Mouse (Mus musculus): ENCODE measurements around the gene Hist1h2af. TPM values are rescaled to one million over a fixed set of nuclear protein-coding genes. Genes with fewer than 3 reads are reported as not detected.
"Not testable (repeated sequence)": the region's sequence is repeated elsewhere in the genome, so short reads cannot be mapped to it uniquely, and the experiment has no call there.

Hist1h2af gene
- total RNA-seq, 2 experiments from 2014 or later, result 2,453 TPM; not detected in 1

GRCm38 (mm10) chr13:23573034-23573897 is 39.6 kb downstream of the Hist1h2af start:
- ATAC-seq (replicated peaks; ENCODE audit: poor library complexity, severe bottlenecking), result not testable (repeated sequence)

- ATAC-seq (replicated peaks; ENCODE audit: poor library complexity, severe bottlenecking), result peak; percentile 67
Observed at GRCm38 (mm10) chr13:23573898-23574524, 40.3 kb downstream of the Hist1h2af start, which contains the start of the genes Hist1h2bf and Hist1h2ad. Gene Hist1h2bf, minus strand, starts transcription at chr13:23574196. Gene Hist1h2ad, plus strand, starts transcription at chr13:23574381.

- ATAC-seq (replicated peaks; ENCODE audit: poor library complexity, severe bottlenecking), result not testable (repeated sequence)
Observed at GRCm38 (mm10) chr13:23574546-23575170, 41.0 kb downstream of the Hist1h2af start.

GRCm38 (mm10) chr13:23575271-23575851 is 41.7 kb downstream of the Hist1h2af start, which contains the start of gene Hist1h3d:
Gene Hist1h3d, plus strand, starts transcription at chr13:23575763.
- ATAC-seq (replicated peaks; ENCODE audit: poor library complexity, severe bottlenecking), result peak; percentile 43

- not testable (repeated sequence) for ATAC-seq (replicated peaks; ENCODE audit: poor library complexity, severe bottlenecking)
Observed at GRCm38 (mm10) chr13:23575864-23576313, 42.2 kb downstream of the Hist1h2af start.

GRCm38 (mm10) chr13:23576351-23576881 is 42.7 kb downstream of the Hist1h2af start:
- no peak for ATAC-seq (replicated peaks; ENCODE audit: poor library complexity, severe bottlenecking)

- ATAC-seq (replicated peaks; ENCODE audit: poor library complexity, severe bottlenecking), result no peak
Observed at GRCm38 (mm10) chr13:23576906-23577639, 43.4 kb downstream of the Hist1h2af start.

GRCm38 (mm10) chr13:23577835-23578234 is 44.1 kb downstream of the Hist1h2af start:
- no peak for ATAC-seq (replicated peaks; ENCODE audit: poor library complexity, severe bottlenecking)

- peak; percentile 81 for ATAC-seq (replicated peaks; ENCODE audit: poor library complexity, severe bottlenecking)
Observed at GRCm38 (mm10) chr13:23581408-23582218, 47.9 kb downstream of the Hist1h2af start, which contains the start of gene Hist1h4d. Gene Hist1h4d, plus strand, starts transcription at chr13:23581598.

- ATAC-seq (replicated peaks; ENCODE audit: poor library complexity, severe bottlenecking), result no peak
Observed at GRCm38 (mm10) chr13:23582219-23583056, 48.7 kb downstream of the Hist1h2af start.

GRCm38 (mm10) chr13:23583387-23584068 is 49.8 kb downstream of the Hist1h2af start:
- ATAC-seq (replicated peaks; ENCODE audit: poor library complexity, severe bottlenecking), result no peak

Other genes starting within 250 kb of the Hist1h2af start
Only the 30 nearest of the 34 such genes appear.
- 21.8 and 34.5 TPM in 2 replicates for gene Zfp322a, start 164.7 kb upstream of the Hist1h2af start, total RNA-seq (2014; fragmentation: Nextera tagmentation)
- 43.7 and 71.1 TPM in 2 replicates for gene Zfp322a, start 164.7 kb upstream of the Hist1h2af start, total RNA-seq (2017)
- gene Abt1, start 110.0 kb upstream of the Hist1h2af start, total RNA-seq (2014; fragmentation: Nextera tagmentation), result 2.9 and 5.7 TPM in 2 replicates
- 11.0 and 13.7 TPM in 2 replicates for gene Abt1, start 110.0 kb upstream of the Hist1h2af start, total RNA-seq (2017)
- gene Btn1a1, start 68.0 kb upstream of the Hist1h2af start, total RNA-seq (2014; fragmentation: Nextera tagmentation), result not detected in 2 replicates
- not detected in 2 replicates for gene Btn1a1, start 68.0 kb upstream of the Hist1h2af start, total RNA-seq (2017)
- gene Btn2a2, start 45.0 kb upstream of the Hist1h2af start, total RNA-seq (2014; fragmentation: Nextera tagmentation), result not detected in 2 replicates
- gene Btn2a2, start 45.0 kb upstream of the Hist1h2af start, total RNA-seq (2017), result not detected in 2 replicates
- gene Hist1h4h, start 2.9 kb upstream of the Hist1h2af start, total RNA-seq (2014; fragmentation: Nextera tagmentation), result 19.7 and 101 TPM in 2 replicates
- 1,184 and 1,507 TPM in 2 replicates for gene Hist1h4h, start 2.9 kb upstream of the Hist1h2af start, total RNA-seq (2017)
- 60.4 and 108 TPM in 2 replicates for gene Hist1h3g, start 1.5 kb downstream of the Hist1h2af start, total RNA-seq (2014; fragmentation: Nextera tagmentation)
- 191 and 281 TPM in 2 replicates for gene Hist1h3g, start 1.5 kb downstream of the Hist1h2af start, total RNA-seq (2017)
- 17.1 and 20.3 TPM in 2 replicates for gene Hist1h2bh, start 9.5 kb downstream of the Hist1h2af start, total RNA-seq (2014; fragmentation: Nextera tagmentation)
- 126 and 172 TPM in 2 replicates for gene Hist1h2bh, start 9.5 kb downstream of the Hist1h2af start, total RNA-seq (2017)
- gene Hist1h3f, start 10.1 kb downstream of the Hist1h2af start, total RNA-seq (2014; fragmentation: Nextera tagmentation), result 4.9 and 8.2 TPM in 2 replicates
- 77.5 and 127 TPM in 2 replicates for gene Hist1h3f, start 10.1 kb downstream of the Hist1h2af start, total RNA-seq (2017)
- 37.6 and 86.3 TPM in 2 replicates for gene Hist1h4f, start 17.7 kb downstream of the Hist1h2af start, total RNA-seq (2014; fragmentation: Nextera tagmentation)
- gene Hist1h4f, start 17.7 kb downstream of the Hist1h2af start, total RNA-seq (2017), result 2,370 and 2,590 TPM in 2 replicates
- gene Hist1h1d, start 19.4 kb downstream of the Hist1h2af start, total RNA-seq (2014; fragmentation: Nextera tagmentation), result 13.1 and 13.2 TPM in 2 replicates
- gene Hist1h1d, start 19.4 kb downstream of the Hist1h2af start, total RNA-seq (2017), result 109 and 113 TPM in 2 replicates
- gene Hist1h3e, start 28.5 kb downstream of the Hist1h2af start, total RNA-seq (2014; fragmentation: Nextera tagmentation), result 27.2 and 37.9 TPM in 2 replicates
- gene Hist1h3e, start 28.5 kb downstream of the Hist1h2af start, total RNA-seq (2017), result 218 and 293 TPM in 2 replicates
- gene Hist1h2ae, start 37.3 kb downstream of the Hist1h2af start, total RNA-seq (2014; fragmentation: Nextera tagmentation), result 5.5 and 7.4 TPM in 2 replicates
- gene Hist1h2ae, start 37.3 kb downstream of the Hist1h2af start, total RNA-seq (2017), result 405 and 464 TPM in 2 replicates
- 160 and 268 TPM in 2 replicates for gene Hist1h2bg, start 37.5 kb downstream of the Hist1h2af start, total RNA-seq (2014; fragmentation: Nextera tagmentation)
- 1,365 and 1,429 TPM in 2 replicates for gene Hist1h2bg, start 37.5 kb downstream of the Hist1h2af start, total RNA-seq (2017)
- gene Hist1h2bf, start 40.3 kb downstream of the Hist1h2af start, total RNA-seq (2014; fragmentation: Nextera tagmentation), result 148 and 188 TPM in 2 replicates
- gene Hist1h2bf, start 40.3 kb downstream of the Hist1h2af start, total RNA-seq (2017), result 453 and 461 TPM in 2 replicates
- not detected in 2 replicates for gene Hist1h2ad, start 40.5 kb downstream of the Hist1h2af start, total RNA-seq (2014; fragmentation: Nextera tagmentation)
- gene Hist1h2ad, start 40.5 kb downstream of the Hist1h2af start, total RNA-seq (2017), result 685 and 1,721 TPM in 2 replicates
- gene Hist1h3d, start 41.9 kb downstream of the Hist1h2af start, total RNA-seq (2014; fragmentation: Nextera tagmentation), result 52.8 and 62.0 TPM in 2 replicates
- 83.5 and 136 TPM in 2 replicates for gene Hist1h3d, start 41.9 kb downstream of the Hist1h2af start, total RNA-seq (2017)
- gene Hist1h4d, start 47.7 kb downstream of the Hist1h2af start, total RNA-seq (2014; fragmentation: Nextera tagmentation), result 116 and 278 TPM in 2 replicates
- gene Hist1h4d, start 47.7 kb downstream of the Hist1h2af start, total RNA-seq (2017), result 929 and 1,118 TPM in 2 replicates
- gene Hist1h2be, start 87.2 kb downstream of the Hist1h2af start, total RNA-seq (2014; fragmentation: Nextera tagmentation), result 16.4 and 17.5 TPM in 2 replicates
- gene Hist1h2be, start 87.2 kb downstream of the Hist1h2af start, total RNA-seq (2017), result 82.4 and 146 TPM in 2 replicates
- 111 and 199 TPM in 2 replicates for gene Hist1h1e, start 88.7 kb downstream of the Hist1h2af start, total RNA-seq (2014; fragmentation: Nextera tagmentation)
- 255 and 282 TPM in 2 replicates for gene Hist1h1e, start 88.7 kb downstream of the Hist1h2af start, total RNA-seq (2017)
- 2.4 and 4.1 TPM in 2 replicates for gene Hist1h2ac, start 150.0 kb downstream of the Hist1h2af start, total RNA-seq (2014; fragmentation: Nextera tagmentation)
- gene Hist1h2ac, start 150.0 kb downstream of the Hist1h2af start, total RNA-seq (2017), result 173 TPM in 2 replicates
- 57.7 and 70.7 TPM in 2 replicates for gene Hist1h2bc, start 150.3 kb downstream of the Hist1h2af start, total RNA-seq (2014; fragmentation: Nextera tagmentation)
- 274 and 374 TPM in 2 replicates for gene Hist1h2bc, start 150.3 kb downstream of the Hist1h2af start, total RNA-seq (2017)
- not detected in 2 replicates for gene Hist1h1t, start 161.9 kb downstream of the Hist1h2af start, total RNA-seq (2014; fragmentation: Nextera tagmentation)
- 1.0 TPM in 1 of 2 replicates, not detected in the other for gene Hist1h1t, start 161.9 kb downstream of the Hist1h2af start, total RNA-seq (2017)
- 14.3 and 82.6 TPM in 2 replicates for gene Hist1h4c, start 164.5 kb downstream of the Hist1h2af start, total RNA-seq (2014; fragmentation: Nextera tagmentation)
- gene Hist1h4c, start 164.5 kb downstream of the Hist1h2af start, total RNA-seq (2017), result 308 and 366 TPM in 2 replicates
- gene Hfe, start 176.9 kb downstream of the Hist1h2af start, total RNA-seq (2014; fragmentation: Nextera tagmentation), result 7.9 and 19.9 TPM in 2 replicates
- gene Hfe, start 176.9 kb downstream of the Hist1h2af start, total RNA-seq (2017), result 7.6 and 9.7 TPM in 2 replicates
- 61.8 and 110 TPM in 2 replicates for gene Hist1h1c, start 204.9 kb downstream of the Hist1h2af start, total RNA-seq (2014; fragmentation: Nextera tagmentation)
- gene Hist1h1c, start 204.9 kb downstream of the Hist1h2af start, total RNA-seq (2017), result 737 and 810 TPM in 2 replicates
- 24.5 and 38.0 TPM in 2 replicates for gene Hist1h3c, start 211.7 kb downstream of the Hist1h2af start, total RNA-seq (2014; fragmentation: Nextera tagmentation)
- gene Hist1h3c, start 211.7 kb downstream of the Hist1h2af start, total RNA-seq (2017), result 507 and 886 TPM in 2 replicates
- 155 and 176 TPM in 2 replicates for gene Hist1h2bb, start 212.8 kb downstream of the Hist1h2af start, total RNA-seq (2014; fragmentation: Nextera tagmentation)
- gene Hist1h2bb, start 212.8 kb downstream of the Hist1h2af start, total RNA-seq (2017), result 3,446 and 3,529 TPM in 2 replicates
- 9.2 and 31.4 TPM in 2 replicates for gene Hist1h2ab, start 217.2 kb downstream of the Hist1h2af start, total RNA-seq (2014; fragmentation: Nextera tagmentation)
- gene Hist1h2ab, start 217.2 kb downstream of the Hist1h2af start, total RNA-seq (2017), result 1,996 and 2,074 TPM in 2 replicates
- 92.5 and 158 TPM in 2 replicates for gene Hist1h3b, start 218.4 kb downstream of the Hist1h2af start, total RNA-seq (2014; fragmentation: Nextera tagmentation)
- gene Hist1h3b, start 218.4 kb downstream of the Hist1h2af start, total RNA-seq (2017), result 628 and 657 TPM in 2 replicates
- gene Hist1h4b, start 223.1 kb downstream of the Hist1h2af start, total RNA-seq (2014; fragmentation: Nextera tagmentation), result 70.4 and 87.8 TPM in 2 replicates
- 487 and 745 TPM in 2 replicates for gene Hist1h4b, start 223.1 kb downstream of the Hist1h2af start, total RNA-seq (2017)

Data from granulocyte monocyte progenitor cell, adult 5-6 weeks (primary cell).